In genomic region chr9:47589832-47590231, GRCm38 (mm10) we compare ENCODE assay signal across 8 mouse cellular contexts. TPM values are rescaled to one million over a fixed set of nuclear protein-coding genes. Genes with fewer than 3 reads are reported as not detected.
DNase-seq lines count a peak whose midpoint lies in the region; ATAC-seq and TF ChIP-seq lines count a peak whose summit lies in the region.

No protein-coding gene starts in this region.

- DNase-seq in cerebellum, postnatal 25 days = peak; percentile 40 to 60
- DNase-seq in cerebellum, adult 11-12 months = no peak
- DNase-seq in MN1 (ENCODE audit: low spot score) = peak; percentile 76
- DNase-seq in lung, postnatal 25 days (ENCODE audit: low spot score) = peak; percentile 83
- no peak for DNase-seq in left cerebral cortex, adult 2 months (ENCODE audit: extremely low spot score in 1 of 2, low spot score in 2 of 2)
- no peak for DNase-seq in right cerebral cortex, postnatal 25 days
- DNase-seq in layer of hippocampus, postnatal 14 days (ENCODE audit: low spot score in 2 of 2) = no peak

- H3K9ac ChIP-seq in heart, embryonic 12.5 days = no peak overlapping the region

- no peak overlapping the region for H3K4me3 ChIP-seq in heart, embryonic 12.5 days
- H3K4me3 ChIP-seq in left cerebral cortex, adult 2 months = no peak overlapping the region

- no peaks in the 10 kb centered on the region; the same call in 1 of the 2 replicates for H3K27me3 ChIP-seq in heart, embryonic 12.5 days (replicated peaks)

- H3K27ac ChIP-seq in heart, embryonic 12.5 days (ENCODE audit: poor library complexity, severe bottlenecking) = peak overlapping the region; percentile 62
- H3K27ac ChIP-seq in left cerebral cortex, adult 2 months = no peak overlapping the region

- ATAC-seq in heart, embryonic 12.5 days (ENCODE audit: insufficient number of reproducible peaks, low FRiP score) = peak; percentile 59; the same call in 1 of the 2 replicates

- H3K9me3 ChIP-seq in heart, embryonic 12.5 days (replicated peaks) = no peaks in the 10 kb centered on the region

- intact Hi-C loops in left cerebral cortex, adult 2 months (cut with DNase I) = loop anchor here (5.0 kb wide), 1 partner anchor 107 kb away; no protein-coding TSS in a partner anchor

- H3K4me2 ChIP-seq in heart, embryonic 12.5 days = peak overlapping the region; percentile 5; the same call in 1 of the 2 replicates

- no peaks in the 10 kb centered on the region for H3K36me3 ChIP-seq in heart, embryonic 12.5 days

- 12% methylated on average over 5 of the region's 5 CpGs for WGBS in heart, embryonic 12.5 days

- H3K4me1 ChIP-seq in heart, embryonic 12.5 days (replicated peaks) = peaks cover 9% of the 10 kb centered on the region

- no peak for TF ChIP-seq CTCF in left cerebral cortex, adult 2 months (IDR thresholded peaks at IDR 0.05)

RNA-seq across cellular contexts. Expression of gene Cadm1, which starts 59.9 kb away (rescaled TPM):
- 18.7 and 19.9 TPM in 2 replicates for polyA plus RNA-seq in heart, embryonic 12.5 days (2016; fragmentation: Nextera tagmentation; extraction: Ambion mirVana)
- 100 to 1,000 TPM; 230 to 269 TPM for total RNA-seq in left cerebral cortex, adult 2 months (2021)
- 100 to 1,000 TPM; 219 to 257 TPM for total RNA-seq in layer of hippocampus, postnatal 14 days (2021)

Comparison
In these comparisons a context has a peak if more than half of its experiments do, and no peak if none do; other contexts are left out.
1. DNase-seq: peak in cerebellum, postnatal 25 days (2 of 2), MN1 (single experiment) and lung, postnatal 25 days (single experiment); none in cerebellum, adult 11-12 months (single experiment), left cerebral cortex, adult 2 months (0 of 2), right cerebral cortex, postnatal 25 days (single experiment) and layer of hippocampus, postnatal 14 days (0 of 2).